Mouse (Mus musculus) cerebellum, adult 8-10 months (tissue): ENCODE data around the gene Atrn.
A peak's percentile ranks its signal among the peaks of the same experiment; 100 is the strongest.

Source experiments
- DNase-seq: peaks from one replicate; pipeline ENCODE4 v3.0.0; 2022

Gene Atrn

DNA sequence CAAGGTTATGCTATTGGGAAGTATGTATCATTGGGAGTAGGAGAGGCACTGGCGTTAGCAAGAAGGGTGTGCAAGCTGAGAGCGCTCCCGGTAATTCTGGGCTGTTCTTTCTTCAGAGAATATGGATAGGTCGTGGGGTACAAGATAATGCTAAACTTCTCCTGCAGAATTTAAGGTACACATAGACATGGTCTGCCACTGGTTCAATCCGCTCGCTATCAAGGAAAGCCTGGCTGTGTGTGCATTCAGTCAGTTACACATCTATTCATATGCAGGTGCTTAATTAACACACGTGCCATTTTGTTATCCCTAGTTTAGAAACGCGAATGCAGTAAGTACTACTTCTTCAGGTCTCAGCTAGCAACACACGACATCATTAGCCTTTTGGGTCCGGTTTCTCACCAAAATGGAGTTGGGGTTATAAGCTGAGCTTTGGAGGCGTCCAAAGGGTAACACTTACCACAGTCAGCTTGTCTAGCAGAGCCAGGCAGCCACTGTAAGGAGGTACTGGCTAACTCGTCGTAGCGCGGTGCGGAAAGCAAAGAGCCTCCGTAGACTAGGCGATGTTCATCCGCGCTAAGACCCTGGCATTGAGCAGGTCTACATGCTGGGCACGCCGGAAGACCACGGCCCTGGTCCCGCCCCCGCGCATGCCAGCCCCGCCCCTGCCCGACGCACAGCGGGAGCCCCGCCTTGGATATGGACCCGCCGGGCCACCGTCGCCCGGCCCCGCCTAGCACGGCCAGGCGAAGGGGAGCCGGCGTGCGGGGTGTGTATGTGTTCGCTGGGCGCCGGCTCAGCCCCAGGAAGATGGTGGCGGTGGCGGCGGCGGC is at the start of gene Atrn, which contains the start of gene 4930402H24Rik:
TSS of gene Atrn (plus strand) at position 745 of the 833 bp plus-strand sequence.
TSS of gene 4930402H24Rik (minus strand) at position 656 of the 833 bp plus-strand sequence.
- peak; percentile 89 for DNase-seq

DNA sequence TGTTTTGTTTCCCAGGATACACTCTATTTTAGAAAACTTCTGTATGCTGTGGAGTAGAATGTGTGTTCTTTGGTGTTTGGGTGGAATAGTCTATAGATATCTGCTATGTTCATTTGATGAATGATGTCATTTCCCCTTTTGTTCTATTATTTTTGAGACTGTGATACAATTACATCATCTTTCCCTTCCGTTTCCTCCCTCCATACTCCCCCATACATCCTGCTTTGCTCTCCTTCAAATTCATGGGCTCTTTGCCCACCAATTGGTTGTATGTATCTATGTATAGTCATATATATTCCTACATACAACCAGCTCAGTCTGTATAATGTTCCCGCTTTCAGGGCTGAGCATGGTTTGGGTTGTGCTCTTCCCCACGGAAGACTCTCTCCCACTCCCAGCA is 44.2 kb upstream of the Atrn start:
- DNase-seq: no peak

DNA sequence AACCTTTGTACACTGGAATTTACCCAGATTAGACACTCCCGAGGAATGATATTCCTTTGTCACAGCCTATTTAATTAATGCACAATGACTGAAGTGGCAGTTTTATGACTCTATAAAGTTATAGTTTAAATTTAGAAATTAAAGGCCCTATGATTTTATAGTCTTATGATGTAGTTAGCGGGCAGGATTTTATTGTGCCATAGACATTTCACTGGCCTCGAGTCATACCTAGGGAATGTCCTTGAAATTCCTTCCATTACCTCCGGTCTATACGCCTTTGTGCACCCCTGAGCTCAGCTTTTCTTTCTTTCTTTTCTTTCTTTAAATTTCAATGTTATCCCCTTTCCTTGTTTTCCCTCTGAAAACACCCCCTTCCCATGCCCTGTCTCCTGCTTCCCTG is 35.4 kb upstream of the Atrn start:
- no peak for DNase-seq

DNA sequence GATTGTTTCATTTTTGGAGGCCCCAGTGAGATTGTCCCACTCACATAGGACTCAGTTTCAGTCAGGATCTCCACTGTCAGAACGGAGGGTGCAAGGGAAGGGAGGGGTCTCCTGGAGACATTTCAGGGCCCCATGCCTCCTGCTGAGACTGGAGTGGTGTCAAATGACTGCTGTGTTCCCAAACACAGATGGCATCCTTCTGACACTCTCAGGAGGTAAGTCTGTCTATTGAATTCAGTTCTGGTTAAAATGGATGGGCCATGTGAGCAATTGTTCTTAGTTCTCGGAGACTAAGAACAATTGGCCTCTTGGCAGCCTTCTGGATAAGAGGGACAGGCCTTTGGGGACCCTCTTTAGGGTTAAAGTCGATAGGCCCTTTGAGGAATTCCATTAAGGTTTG is 28.9 kb upstream of the Atrn start:
- no peak for DNase-seq

DNA sequence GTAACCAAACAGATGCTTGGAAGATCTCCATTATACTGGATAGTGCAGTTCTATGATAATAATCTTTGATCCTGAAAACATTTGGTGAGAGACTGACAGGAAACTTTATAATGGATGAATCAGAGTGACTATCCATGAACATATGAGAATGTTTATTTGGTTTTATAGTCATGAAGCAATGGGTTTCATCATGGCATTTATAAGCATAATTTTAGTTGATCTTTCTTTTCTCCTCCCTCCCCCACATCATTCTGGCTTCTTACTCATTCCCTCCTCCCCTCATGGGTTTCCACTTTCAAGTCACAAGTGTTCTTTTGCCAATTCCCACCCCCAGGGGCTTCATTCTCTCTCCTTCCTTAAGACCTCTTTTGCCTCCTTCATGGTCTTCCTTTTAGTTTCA is 19.3 kb upstream of the Atrn start:
- no peak for DNase-seq

DNA sequence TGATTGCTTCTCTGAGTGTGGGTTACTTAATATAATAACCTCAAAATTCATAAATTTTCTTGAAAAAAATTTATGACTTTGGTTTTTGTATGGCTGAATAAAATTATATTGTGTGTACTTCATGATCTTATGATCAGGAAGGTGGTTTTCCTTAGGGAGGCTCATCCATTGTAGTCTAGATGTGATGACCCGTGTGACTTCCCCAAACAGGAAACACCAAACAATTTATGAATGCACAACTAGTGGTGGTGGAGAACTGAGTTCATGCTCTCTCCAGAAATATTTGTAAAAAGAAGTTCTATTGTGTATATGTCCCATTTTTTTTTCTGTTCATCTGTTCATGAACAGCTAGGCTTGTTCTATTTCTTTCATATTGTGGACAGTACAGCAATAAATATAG is 18.8 kb upstream of the Atrn start:
- DNase-seq: no peak

DNA sequence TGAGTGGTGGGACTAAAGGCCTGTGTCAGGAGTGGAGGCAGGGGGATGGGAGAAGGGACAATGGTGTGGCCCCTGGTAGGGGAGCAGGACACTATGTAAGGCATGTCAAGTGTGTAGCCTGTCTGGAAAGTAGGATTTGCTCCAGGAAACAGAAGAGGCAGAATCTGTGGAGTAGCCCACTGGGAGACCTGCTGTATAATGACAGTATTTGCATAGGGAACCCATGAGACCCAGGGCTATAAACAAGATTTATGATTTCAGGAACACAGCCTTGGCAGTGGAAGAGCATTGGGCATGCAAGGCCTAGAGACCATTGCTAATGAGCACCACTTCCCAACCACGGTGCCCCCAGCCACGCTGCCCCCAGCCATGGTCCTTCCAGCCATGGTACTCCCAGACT is 9.4 kb upstream of the Atrn start:
- DNase-seq: no peak

DNA sequence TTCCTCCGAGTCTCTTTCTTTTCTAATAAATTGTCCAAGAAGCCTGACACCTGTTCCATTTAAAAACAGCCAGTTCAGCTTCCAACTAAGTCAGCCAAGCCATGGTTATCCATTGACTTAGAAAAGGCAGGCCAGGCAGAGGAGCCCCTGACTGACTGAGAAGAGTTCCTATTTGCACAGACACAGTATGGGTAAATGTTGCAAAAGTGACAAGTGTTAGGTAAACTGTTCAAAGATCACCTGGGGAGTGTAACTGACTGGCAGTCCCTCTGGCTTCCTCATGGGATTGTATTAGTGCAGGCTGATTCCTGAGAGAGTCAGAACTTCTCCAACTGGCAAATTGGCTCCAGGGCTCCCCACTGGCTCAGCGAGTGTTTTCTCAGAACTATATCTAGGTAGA is 8.4 kb upstream of the Atrn start:
- no peak for DNase-seq

DNA sequence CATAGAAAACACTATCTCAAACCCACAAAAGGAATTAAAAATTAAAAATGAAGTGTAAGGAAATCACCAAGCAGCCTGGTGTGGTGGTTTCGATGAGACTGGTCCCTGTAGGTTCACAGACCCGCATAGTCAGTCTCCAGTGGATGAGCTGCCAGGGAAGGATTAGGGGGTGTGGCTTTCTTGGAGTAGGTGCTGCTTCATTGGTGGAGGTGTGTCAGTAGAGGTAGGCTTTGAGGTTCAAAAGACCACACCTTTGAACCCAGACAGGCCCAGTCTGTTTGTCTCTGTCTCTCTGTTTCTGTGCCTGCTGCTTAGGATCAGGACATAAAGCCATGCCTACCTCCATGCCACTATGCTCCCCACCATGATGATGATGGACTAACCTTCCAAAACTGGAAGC is 7.5 kb upstream of the Atrn start:
- DNase-seq: no peak

DNA sequence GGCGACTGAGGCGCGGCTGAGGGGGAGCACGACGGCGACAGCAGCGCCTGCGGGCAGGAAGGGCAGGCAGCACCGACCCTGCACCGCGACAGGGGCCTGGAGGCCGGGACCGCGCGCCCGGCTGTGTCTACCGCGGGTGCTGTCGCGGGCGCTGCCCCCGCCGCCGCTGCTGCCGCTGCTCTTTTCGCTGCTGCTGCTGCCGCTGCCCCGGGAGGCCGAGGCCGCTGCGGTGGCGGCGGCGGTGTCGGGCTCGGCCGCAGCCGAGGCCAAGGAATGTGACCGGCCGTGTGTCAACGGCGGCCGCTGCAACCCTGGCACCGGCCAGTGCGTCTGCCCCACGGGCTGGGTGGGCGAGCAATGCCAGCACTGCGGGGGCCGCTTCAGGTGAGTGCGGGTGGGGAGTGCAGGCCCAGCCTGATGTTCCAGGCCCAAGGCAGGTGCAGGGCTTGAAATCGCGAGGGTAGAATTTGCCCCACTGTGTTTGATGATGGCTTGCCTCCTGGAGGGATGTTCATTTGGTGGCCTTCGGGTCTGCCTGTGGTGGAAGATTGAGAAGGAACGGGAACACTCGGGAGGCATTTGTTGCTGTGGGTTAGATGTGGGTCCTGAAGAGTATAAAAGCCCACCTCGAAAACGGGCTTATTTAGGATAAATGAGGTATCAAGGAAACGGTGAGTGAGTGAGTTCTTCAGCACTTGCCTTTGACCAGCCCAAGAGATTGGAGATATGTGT is 455 bp downstream of the Atrn start:
- peak; percentile 35 for DNase-seq

DNA sequence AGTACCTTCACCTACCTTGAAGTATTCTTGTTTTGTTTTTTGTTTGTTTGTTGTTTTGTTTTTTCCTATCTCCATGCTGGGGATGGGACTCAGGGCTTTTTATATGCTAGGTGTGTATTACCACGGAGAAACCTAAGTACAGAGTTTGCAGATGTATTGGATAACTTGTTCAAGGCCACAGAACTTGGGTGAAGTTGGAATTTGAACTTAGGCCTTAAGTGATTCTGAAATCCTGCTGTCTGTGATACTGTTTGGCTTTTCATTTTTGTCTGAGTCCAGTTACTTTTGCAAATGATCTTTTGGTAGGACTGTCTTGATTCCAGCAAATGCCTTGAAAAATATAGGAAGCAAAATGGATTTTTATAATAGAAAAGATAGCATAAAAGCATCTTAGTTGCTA is 5.4 kb downstream of the Atrn start:
- DNase-seq: no peak

DNA sequence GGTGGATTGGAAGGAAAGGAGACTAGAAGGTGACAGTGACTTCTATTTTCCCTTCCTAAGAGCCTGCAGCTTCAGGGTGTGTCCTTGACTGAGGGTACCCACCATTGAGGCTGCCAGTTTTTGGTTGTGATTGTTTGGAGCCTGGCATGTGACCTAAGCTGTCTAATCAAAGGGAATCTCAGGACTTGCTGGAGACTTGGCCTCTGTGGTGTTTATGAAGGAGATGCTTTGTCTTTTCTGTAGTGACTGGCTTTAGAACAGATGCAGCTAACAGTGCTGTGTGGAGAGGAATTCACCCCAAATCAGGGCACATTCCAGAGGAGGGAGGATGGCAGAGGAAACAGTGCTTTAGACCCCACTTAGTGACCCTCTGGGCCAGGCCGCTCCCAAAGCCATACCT is 8.6 kb downstream of the Atrn start:
- no peak for DNase-seq

DNA sequence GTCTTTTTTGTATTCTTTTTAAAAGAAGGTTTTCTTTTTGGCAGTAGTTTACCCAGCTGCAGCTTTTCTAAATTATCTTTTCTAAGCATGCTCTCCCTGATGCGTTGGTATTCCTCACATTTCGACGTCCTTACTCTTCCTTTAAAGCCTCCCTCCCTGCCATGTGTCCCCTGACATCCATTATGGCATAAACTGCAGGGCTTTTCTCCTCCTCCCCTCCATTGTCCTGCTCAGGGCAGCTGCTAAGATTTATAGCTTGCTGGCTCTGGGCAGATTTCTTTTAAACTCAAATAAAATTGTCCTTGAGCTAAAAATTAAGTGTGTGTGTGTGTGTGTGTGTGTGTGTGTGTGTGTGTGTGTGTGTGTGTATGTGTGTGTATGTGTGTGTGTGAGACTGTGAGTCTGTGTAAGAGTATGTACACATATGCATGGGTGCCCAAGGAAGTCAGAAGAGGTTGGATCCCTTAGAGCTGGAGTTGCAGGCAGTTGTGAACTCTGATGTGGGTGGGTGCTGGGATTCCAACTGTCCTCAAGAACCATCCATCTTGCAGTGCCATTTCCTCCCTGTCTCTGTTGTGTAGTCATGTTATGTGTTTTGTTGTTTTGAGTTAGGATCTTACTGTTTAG is 10.3 kb downstream of the Atrn start:
- DNase-seq: no peak

DNA sequence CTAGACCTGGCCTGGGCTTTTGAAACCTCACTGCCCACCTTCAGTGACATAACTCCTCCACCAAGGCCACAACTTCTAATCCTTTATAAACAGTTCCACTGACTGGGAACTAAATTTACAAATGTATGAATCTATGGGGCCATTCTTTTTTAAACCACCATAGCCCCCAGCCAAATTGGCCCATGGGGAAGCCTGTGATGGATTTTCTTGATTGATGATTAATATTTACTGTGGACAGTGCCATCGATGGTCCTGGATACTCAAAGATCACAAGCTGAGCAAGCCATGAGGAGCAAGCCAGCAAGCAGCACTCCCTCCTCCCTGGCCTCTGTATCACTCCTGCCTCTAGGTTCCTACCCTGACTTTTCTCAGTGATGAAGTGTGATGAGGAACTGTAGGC is 11.4 kb downstream of the Atrn start:
- DNase-seq: no peak

DNA sequence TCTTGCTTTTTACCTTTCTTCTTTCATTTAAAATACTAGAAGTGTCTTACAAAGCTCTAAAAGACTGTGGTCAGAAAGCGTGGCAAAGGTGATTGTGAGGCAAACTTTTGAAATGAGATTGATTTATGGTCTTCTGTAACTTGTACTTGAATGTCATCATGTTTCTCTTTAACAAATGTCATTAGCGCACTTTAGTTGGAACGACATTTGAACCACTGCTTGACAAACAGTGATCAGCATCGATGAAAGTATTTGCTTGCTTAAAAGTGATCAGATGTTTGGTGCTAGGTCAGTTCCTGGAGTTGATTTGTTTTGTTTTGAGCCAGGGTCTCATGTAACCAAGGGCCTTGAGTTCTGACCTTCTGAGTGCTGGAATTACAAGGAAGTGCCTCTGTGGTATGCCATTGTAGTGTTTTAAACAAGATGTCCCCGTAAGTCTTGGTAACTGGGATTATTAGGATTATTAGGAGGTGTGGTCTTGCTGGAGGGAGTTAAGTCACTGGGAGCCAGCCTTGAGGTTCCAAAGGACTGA is 12.8 kb downstream of the Atrn start:
- no peak for DNase-seq

DNA sequence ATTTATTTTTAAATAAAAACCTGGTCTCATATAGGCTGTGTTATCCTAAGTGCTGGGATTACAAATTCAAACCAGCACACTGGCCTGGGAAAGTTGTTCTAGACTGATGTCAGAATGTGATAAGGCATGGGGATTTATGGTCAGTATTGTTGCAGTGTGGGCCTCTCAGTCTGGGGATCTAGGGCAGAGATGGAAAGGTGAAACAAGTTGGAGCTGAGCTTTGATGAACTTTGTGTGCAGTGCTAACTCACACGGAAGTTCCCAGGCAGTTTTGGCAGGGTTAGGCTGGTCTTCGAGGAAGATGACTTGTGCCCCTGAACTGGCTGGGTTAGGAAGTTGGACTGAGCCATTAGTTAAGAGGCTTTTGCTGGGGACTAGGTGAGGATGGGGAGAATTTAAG is 18.7 kb downstream of the Atrn start:
- DNase-seq: no peak

DNA sequence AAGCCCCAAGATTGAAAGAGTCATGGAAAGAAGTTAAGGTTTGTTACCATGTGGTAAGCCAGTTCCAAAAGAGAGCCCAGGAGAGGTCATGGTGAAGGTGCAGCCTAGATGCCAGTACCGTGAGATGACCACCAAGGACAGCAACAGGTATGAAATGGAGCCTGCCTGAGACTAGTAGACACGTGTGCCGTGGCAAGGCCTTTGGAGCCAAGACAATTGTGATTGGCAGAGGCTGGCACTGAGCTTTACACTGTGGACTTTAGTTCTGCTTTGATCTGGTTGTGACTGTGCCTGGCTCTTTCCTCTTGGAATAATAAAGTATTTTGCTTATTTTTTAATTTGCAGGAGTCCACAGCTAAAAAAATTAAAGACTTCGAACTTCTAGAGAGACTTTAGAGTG is 21.7 kb downstream of the Atrn start:
- no peak for DNase-seq

DNA sequence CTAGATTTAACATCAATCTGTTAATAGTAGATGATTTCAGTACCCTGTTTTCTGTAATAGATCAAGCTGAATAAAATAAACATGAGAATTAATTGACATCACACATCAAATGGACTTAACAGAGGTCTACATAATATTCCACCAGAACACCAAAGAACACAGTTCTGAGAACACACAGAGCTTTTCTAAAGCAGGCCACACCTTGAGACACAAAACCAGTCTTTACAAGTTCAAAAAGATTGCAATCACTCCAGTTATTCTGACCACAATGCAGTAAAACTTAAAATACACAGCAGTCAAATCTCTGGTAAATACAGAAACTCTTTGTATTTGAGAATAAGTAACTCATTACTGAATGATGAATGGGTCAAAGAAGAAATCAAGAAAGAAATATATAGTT is 22.2 kb downstream of the Atrn start:
- no peak for DNase-seq

DNA sequence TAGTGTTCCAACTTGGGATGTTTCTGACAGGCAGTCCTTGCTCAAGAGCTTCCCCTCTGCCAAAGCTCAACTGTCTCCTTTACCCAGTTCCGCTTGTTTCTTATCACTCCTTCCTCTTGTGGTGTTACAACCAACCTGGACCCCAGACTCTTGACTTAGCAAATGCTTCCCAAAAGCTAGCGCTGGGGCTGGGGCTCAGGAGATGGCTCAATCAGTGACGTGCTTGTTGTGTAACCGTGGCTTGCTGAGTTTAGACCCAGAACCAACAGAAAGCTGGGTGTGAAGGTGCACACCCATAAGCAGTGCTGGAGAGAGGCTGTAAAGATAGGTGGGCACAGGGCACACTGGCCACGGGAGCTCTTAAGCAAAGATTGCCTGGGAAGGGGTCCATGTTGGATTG is 23.7 kb downstream of the Atrn start:
- no peak for DNase-seq

DNA sequence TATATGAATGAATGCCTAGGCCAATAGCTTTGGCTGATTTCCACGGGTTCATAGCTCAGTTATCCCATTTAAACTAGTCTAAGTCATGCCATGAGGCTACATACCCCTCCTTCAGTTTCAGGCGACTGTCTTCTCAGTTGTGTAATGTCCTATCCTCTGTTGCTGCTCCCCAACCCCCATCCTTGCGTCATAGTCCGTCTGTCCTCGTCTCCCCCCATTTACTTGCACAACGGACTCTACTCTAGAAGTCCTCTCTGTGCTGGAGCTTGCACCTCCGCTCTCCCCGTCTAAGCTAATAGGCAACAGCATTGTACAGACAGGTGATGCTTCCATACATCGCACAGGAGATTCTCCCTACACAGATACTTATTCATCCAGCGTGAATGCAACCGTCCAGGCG is 26.6 kb downstream of the Atrn start:
- DNase-seq: no peak

DNA sequence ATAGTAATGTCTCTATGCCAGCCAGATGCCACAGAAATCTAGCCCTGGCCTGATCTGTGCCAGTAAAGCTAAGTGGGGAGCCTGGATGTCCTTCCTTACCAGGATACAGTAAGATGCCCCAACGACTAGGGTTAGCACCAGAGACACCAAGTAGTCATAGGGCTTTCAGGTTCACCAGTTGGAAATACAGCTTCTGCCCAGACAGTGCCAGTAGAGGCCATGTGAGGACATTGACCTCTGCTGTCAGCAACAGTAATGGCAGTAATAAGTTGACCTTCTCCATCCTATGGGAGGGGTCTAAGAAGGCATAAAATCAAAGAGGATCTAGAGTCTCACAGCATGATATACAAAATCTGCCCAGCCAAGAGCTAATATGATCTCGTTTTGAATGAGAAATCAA is 43.5 kb downstream of the Atrn start:
- DNase-seq: no peak

DNA sequence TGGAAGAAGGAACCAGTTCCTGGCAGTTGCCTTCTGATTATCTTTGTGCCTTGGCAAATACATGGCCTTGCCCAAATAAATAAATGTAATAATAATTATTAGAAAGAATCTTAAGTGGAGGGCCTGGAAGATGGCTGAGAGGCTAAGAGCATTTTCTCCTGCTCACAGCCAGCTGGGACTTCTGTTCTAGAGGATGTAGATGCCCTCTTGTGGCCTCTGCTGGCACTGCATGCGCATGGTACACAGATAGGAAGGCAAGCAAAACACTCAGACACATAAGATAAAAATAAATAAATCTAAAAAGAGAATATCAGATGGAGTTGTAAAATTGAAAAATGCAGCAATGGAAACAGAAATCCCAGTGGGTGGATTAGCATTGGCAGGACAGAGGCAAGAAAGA is 44.3 kb downstream of the Atrn start:
- DNase-seq: peak; percentile 85

DNA sequence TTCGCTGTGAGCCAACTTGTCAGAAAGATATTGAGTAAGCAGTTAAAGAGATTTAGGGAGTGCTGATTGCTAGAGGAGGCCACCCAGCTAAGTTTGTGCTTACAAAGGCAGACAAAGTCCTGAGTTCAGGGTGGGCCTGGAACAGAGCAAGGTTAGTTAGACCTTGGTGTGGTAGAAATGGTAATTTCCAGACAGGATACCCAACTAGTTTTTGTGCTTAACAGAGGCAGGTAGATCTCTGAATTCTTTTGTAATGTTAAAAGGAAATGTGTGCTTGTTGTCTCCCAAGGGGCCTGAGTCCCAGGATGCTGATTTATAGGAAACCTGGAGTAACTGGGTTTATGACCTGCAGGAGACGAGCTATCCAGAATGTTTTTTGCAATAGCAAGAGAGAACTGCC is 52.6 kb downstream of the Atrn start:
- no peak for DNase-seq

DNA sequence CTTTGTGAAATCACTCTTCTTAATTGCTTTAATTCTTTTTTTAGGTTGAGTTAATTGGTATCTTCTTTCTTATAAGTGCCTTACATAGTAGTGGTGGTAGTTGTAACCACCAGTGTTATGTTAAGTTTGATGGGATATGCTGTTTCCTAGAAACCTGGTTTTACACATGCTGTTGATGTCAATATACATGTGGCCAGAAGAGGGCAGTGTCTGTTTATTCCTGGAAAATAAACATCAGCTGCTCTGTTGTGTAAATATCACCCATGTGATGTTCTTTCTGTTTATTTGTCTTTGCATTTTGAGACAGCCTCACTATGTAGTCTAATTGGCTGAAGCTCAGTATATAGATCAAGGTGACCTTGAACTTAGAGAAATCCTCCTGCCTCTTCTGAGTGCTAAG is 55.6 kb downstream of the Atrn start:
- DNase-seq: peak; percentile 11
